Mouse (Mus musculus) CD4-positive helper T cell, adult 2 months (primary cell): ENCODE measurements around the gene Ifitm7.

Experiments
- DNase-seq: peaks from one replicate; pipeline ENCODE4 v3.0.0-alpha.2; 2012; ENCODE audit warnings: low read depth, missing footprints, low spot score

Ifitm7 gene

GRCm38 (mm10) chr16:13986574-13987478, at the start of gene Ifitm7, which contains the start of gene 2900011O08Rik:
Ifitm7 (minus strand) TSS chr16:13986888.
2900011O08Rik (plus strand) TSS chr16:13986604.
- no peak for DNase-seq

GRCm38 (mm10) chr16:14033076-14033475, 46.4 kb upstream of the Ifitm7 start:
- DNase-seq = no peak

GRCm38 (mm10) chr16:14030650-14031049, 44.0 kb upstream of the Ifitm7 start:
- DNase-seq = no peak

- DNase-seq = no peak
Measured at GRCm38 (mm10) chr16:14029851-14030250, 43.2 kb upstream of the Ifitm7 start.

- no peak for DNase-seq
Measured at GRCm38 (mm10) chr16:14029072-14029471, 42.4 kb upstream of the Ifitm7 start.

GRCm38 (mm10) chr16:14025091-14025990, 38.7 kb upstream of the Ifitm7 start:
- no peak for DNase-seq

- DNase-seq = no peak
Measured at GRCm38 (mm10) chr16:14021166-14021822, 34.6 kb upstream of the Ifitm7 start.

GRCm38 (mm10) chr16:14017306-14017705, 30.6 kb upstream of the Ifitm7 start:
- no peak for DNase-seq

- no peak for DNase-seq
Measured at GRCm38 (mm10) chr16:14009966-14010365, 23.3 kb upstream of the Ifitm7 start.

GRCm38 (mm10) chr16:14008708-14009107, 22.0 kb upstream of the Ifitm7 start:
- no peak for DNase-seq

GRCm38 (mm10) chr16:14008081-14008480, 21.4 kb upstream of the Ifitm7 start:
- no peak for DNase-seq

- DNase-seq = no peak
Measured at GRCm38 (mm10) chr16:14005266-14005665, 18.6 kb upstream of the Ifitm7 start.

- no peak for DNase-seq
Measured at GRCm38 (mm10) chr16:14004726-14005125, 18.0 kb upstream of the Ifitm7 start.

GRCm38 (mm10) chr16:14004170-14004569, 17.5 kb upstream of the Ifitm7 start:
- no peak for DNase-seq

- DNase-seq = no peak
Measured at GRCm38 (mm10) chr16:14003386-14004130, 16.9 kb upstream of the Ifitm7 start.

- DNase-seq = no peak
Measured at GRCm38 (mm10) chr16:13994502-13994901, 7.8 kb upstream of the Ifitm7 start.

GRCm38 (mm10) chr16:13994076-13994475, 7.4 kb upstream of the Ifitm7 start:
- DNase-seq = no peak

- DNase-seq = no peak
Measured at GRCm38 (mm10) chr16:13992518-13993248, 6.0 kb upstream of the Ifitm7 start.

- no peak for DNase-seq
Measured at GRCm38 (mm10) chr16:13986197-13986573, 503 bp downstream of the Ifitm7 start.

- DNase-seq = no peak
Measured at GRCm38 (mm10) chr16:13983161-13983560, 3.5 kb downstream of the Ifitm7 start.
